Mouse (Mus musculus): Measurements from ENCODE around the gene Rcbtb1.

DNA sequence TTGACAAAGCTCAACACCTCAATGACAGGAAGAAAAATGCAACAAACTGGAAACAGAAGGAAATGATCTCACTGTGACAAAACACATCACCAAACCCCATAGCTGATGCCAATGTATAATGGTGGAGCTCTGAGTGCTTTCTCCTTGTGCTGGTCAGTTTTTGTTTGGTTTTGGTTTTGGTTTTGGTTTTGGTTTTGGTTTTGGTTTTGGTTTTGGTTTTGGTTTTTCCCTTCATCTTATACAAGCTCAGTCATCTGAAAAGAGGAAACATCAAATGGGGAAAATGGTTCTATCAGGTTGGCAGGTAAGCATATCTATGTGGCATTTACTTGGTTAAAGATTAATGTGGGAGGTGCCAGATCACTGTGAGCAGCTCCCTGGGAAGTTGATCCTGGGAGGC lies 15.5 kb upstream of the Rcbtb1 start:
- TF ChIP-seq EP300 (IDR thresholded peaks at IDR 0.05; ENCODE audit: low read depth) = no peak
- TF ChIP-seq CTCF (IDR thresholded peaks at IDR 0.05; ENCODE audit: low read depth) = no peak

Measured in heart, postnatal 0 days (tissue).